Mouse (Mus musculus) forebrain, embryonic 11.5 days (tissue): Measurements from ENCODE around the gene Ddt. TPM values are rescaled to one million over a fixed set of nuclear protein-coding genes. Genes with fewer than 3 reads are reported as not detected.

Experiments
- ATAC-seq: fragments of 200-750 bp; cut with Nextera tagmentation; replicated peaks from 2 replicates; pipeline ENCODE4 v1.8.0; 2017; ENCODE audit warnings: moderate TSS enrichment; ENCODE audit not compliant: low FRiP score
- DNase-seq: peaks from one replicate; pipeline ENCODE4 v3.0.0-alpha.2; 2017; ENCODE audit warnings: low spot score
- H3K27ac ChIP-seq: fragments of 300-500 bp; sonication (generic); 2 replicates; pipeline ENCODE4 v1.5.1; 2014; ENCODE audit warnings: low read depth, low read length
- H3K27me3 ChIP-seq: fragments of 300-500 bp; sonication (generic); 2 replicates; pipeline ENCODE4 v1.6.1; 2014; ENCODE audit warnings: mild to moderate bottlenecking, low read length, mixed read lengths; ENCODE audit not compliant: control insufficient read depth, insufficient read depth
- H3K36me3 ChIP-seq: fragments of 300-500 bp; sonication (generic); 2 replicates; pipeline ENCODE4 v1.6.1; 2014; ENCODE audit warnings: mild to moderate bottlenecking, low read length, moderate library complexity, mixed read lengths; ENCODE audit not compliant: control insufficient read depth, insufficient read depth
- H3K4me1 ChIP-seq: fragments of 300-500 bp; sonication (generic); replicated peaks from 2 replicates; pipeline ENCODE4 v1.6.1; 2014; ENCODE audit warnings: low read length, mixed read lengths; ENCODE audit not compliant: control insufficient read depth, insufficient read depth
- H3K4me2 ChIP-seq: fragments of 300-500 bp; sonication (generic); 2 replicates; pipeline ENCODE4 v1.6.1; 2014; ENCODE audit warnings: low read depth, mild to moderate bottlenecking, low read length, moderate library complexity, mixed read lengths; ENCODE audit not compliant: severe bottlenecking
- H3K4me3 ChIP-seq: fragments of 300-500 bp; sonication (generic); 2 replicates; pipeline ENCODE4 v1.5.1; 2014; ENCODE audit warnings: low read depth, low read length
- H3K9ac ChIP-seq: fragments of 300-500 bp; sonication (generic); 2 replicates; pipeline ENCODE4 v1.6.1; 2014; ENCODE audit warnings: low read length
- H3K9me3 ChIP-seq: fragments of 300-500 bp; sonication (generic); 2 replicates; pipeline ENCODE4 v1.6.1; 2016; ENCODE audit warnings: low read length, mixed read lengths; ENCODE audit not compliant: control insufficient read depth
- WGBS: fragments of 180-500 bp; shearing (Covaris S2); extraction: QIAGEN DNeasy Blood & Tissue Kit; methylation state at CpG from one replicate; pipeline ENCODE4 v1.1.7; 2014; 5-methylcytosine and 5-hydroxymethylcytosine counted together
- polyA plus RNA-seq: library from polyadenylated mRNA; unstranded; fragments of >200 nt; fragmentation: Nextera tagmentation; extraction: Ambion mirVana; gene quantifications from 2 replicates; pipeline ENCODE4 v1.2.1, GENCODE M21; 2014

The Ddt gene
- polyA plus RNA-seq, 1 experiment from 2014 or later, result 84.3 TPM

DNA sequence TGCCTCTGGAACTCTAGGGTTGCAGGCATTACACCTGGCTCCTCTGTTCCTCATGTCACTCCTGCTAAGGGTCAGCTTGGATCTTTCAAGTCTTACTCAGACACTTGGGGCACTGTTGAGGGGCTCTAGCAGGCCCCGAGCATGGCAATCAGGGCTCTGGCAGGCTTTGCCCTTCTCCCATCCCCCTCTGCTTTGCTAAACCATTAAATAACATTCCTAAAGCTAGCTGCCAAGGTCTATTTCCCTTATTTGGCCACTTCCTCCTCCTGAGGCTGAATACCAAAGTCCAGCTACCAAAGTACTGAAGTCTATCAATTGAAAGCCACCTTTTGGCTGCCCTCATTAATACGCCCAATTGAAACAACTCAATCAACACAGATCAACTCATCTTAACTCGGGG, 21.7 kb upstream of the Ddt start:
- DNase-seq (no peak), ATAC-seq (no peak)
- H3K27ac ChIP-seq, result no peak overlapping the region

GRCm38 (mm10) chr10:75790773-75791172, 17.6 kb upstream of the Ddt start:
- no peak for ATAC-seq
- Histone ChIP-seq H3K27me3 (no peaks in the 10 kb centered on the region), H3K27ac (no peak overlapping the region), H3K36me3 (no peaks in the 10 kb centered on the region), H3K4me1 (no peaks in the 10 kb centered on the region), H3K9me3 (no peaks in the 10 kb centered on the region), H3K4me3 (no peak overlapping the region), H3K4me2 (no peak overlapping the region), H3K9ac (no peak overlapping the region)
- 28% methylated on average over 7 of the region's 7 CpGs for WGBS
- DNase-seq, result no peak

More for the DNA sequence above, 21.7 kb upstream of the Ddt start:
- H3K9me3 ChIP-seq, result no peaks in the 10 kb centered on the region
- no peaks in the 10 kb centered on the region; the same call in 1 of the 2 replicates for H3K4me1 ChIP-seq
- H3K27me3 ChIP-seq, result no peaks in the 10 kb centered on the region
- no peak overlapping the region for H3K4me3 ChIP-seq
- H3K36me3 ChIP-seq, result no peaks in the 10 kb centered on the region
- H3K4me2 ChIP-seq, result no peak overlapping the region
- H3K9ac ChIP-seq, result no peak overlapping the region
- 29% methylated on average over 3 of the region's 3 CpGs for WGBS

DNA sequence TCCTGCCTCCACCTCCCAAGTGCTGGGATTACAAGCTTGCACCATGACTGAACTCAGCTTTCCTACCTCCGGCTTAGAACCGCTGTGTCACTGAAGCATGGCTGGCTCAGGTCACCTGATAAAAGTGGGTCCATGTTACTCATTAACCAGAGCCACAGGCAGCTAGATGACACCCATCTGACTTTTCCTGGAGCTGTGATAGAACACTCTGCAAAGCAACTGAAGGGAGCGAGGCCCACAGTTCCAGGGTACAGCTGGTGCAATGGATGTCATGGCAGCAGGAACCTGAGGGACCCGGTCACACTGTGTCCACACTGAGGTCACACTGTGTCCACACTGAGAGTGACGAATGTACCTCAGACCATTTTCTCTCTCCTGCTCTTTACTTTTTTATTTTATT, 16.6 kb upstream of the Ddt start:
- Histone ChIP-seq H3K27ac (no peak overlapping the region), H3K9me3 (no peaks in the 10 kb centered on the region), H3K36me3 (no peaks in the 10 kb centered on the region), H3K27me3 (no peaks in the 10 kb centered on the region), H3K4me1 (no peaks in the 10 kb centered on the region), H3K4me3 (no peak overlapping the region), H3K4me2 (no peak overlapping the region), H3K9ac (no peak overlapping the region)
- ATAC-seq (no peak), DNase-seq (no peak)
- 95% methylated on average over 5 of the region's 5 CpGs for WGBS

GRCm38 (mm10) chr10:75789081-75789735, 16.0 kb upstream of the Ddt start:
- H3K27me3 ChIP-seq, result no peaks in the 10 kb centered on the region
- WGBS, result 80% methylated on average over 6 of the region's 6 CpGs
- ATAC-seq, result no peak

GRCm38 (mm10) chr10:75788277-75788676, 15.1 kb upstream of the Ddt start:
- Histone ChIP-seq H3K27me3 (no peaks in the 10 kb centered on the region), H3K4me3 (no peak overlapping the region), H3K9ac (no peak overlapping the region), H3K4me2 (no peak overlapping the region), H3K9me3 (no peaks in the 10 kb centered on the region), H3K27ac (no peak overlapping the region), H3K36me3 (no peaks in the 10 kb centered on the region), H3K4me1 (no peaks in the 10 kb centered on the region)
- ATAC-seq (no peak), DNase-seq (no peak)
- 93% methylated on average over 8 of the region's 8 CpGs for WGBS

More at GRCm38 (mm10) chr10:75789081-75789735, 16.0 kb upstream of the Ddt start:
- Histone ChIP-seq H3K4me1 (no peaks in the 10 kb centered on the region), H3K9me3 (no peaks in the 10 kb centered on the region), H3K4me3 (no peak overlapping the region), H3K36me3 (no peaks in the 10 kb centered on the region), H3K9ac (no peak overlapping the region), H3K27ac (no peak overlapping the region), H3K4me2 (no peak overlapping the region)
- DNase-seq, result no peak

DNA sequence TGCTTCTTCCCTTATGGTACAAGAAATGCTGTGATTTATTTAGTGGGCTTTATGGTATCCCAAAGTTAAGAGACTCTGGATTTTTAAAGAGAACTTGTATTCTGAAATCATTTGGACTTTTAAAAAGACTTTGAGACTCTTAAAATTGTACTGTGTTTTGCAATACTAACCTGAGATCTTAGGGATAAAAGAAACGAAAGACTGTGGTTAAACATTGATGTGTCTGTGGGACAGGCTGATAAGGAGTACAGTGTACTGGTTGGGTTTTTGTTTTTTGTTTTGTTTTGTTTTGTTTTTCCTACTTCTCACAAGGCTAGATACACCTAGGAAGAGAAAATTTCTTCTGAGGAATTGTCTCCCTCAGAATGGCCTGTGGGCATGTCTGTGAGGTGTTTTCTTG, 12.2 kb upstream of the Ddt start:
- Histone ChIP-seq H3K4me3 (no peak overlapping the region), H3K9me3 (no peaks in the 10 kb centered on the region), H3K27ac (no peak overlapping the region), H3K4me1 (peaks cover 5% of the 10 kb centered on the region; the same call in 1 of the 2 replicates), H3K9ac (no peak overlapping the region), H3K36me3 (no peaks in the 10 kb centered on the region), H3K27me3 (no peaks in the 10 kb centered on the region; the same call in 1 of the 2 replicates), H3K4me2 (no peak overlapping the region)
- DNase-seq (no peak), ATAC-seq (no peak)
- 72% methylated on average over 1 of the region's 1 CpGs for WGBS

DNA sequence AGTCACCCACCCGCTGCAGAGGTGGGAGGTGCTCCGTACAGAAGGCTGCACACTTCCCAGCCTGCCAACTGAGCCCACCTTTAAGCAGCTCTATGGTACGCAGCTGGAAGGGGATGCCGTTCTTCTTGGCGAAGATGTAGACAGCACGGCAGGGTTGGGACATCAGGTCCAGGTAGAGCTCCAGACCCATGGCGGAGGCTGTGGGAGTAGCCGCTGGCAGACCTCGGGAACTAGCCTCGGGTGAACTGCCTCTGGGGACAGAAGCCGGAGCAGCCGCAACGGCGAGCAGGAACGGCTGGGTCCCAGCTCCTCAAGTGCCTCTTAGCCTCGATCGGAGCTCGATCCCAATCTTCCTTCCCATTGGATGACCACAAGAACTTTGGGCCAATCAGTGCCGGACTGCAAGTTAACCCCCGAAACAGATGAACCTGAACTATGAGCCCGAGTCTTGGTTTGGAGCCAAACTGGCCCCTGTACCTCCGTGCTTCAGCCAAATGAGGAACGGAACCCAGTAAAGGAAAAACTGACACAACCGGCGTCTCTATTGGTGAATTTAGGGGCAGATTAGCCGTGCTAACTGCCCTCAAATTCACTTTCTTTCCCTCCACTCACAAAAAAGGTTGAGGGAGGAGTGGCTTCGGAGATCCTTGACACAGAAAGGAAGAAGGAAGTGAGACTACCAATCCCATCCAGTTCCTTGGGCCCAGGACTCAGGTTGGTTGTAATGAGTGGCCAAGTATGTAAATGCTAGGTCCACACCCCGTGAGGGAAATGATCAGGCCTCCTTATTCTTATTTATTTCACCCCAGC, 7.8 kb upstream of the Ddt start, which contains the start of the genes Gm20441 and Gstt3:
Gene Gm20441, minus strand, starts transcription at position 186 of the 810 bp plus-strand sequence.
Gene Gstt3, minus strand, starts transcription at position 646 of the 810 bp plus-strand sequence.
- Histone ChIP-seq H3K9ac (peak within 1 kb of the TSS; percentile 45), H3K4me1 (peaks cover 10% of the 10 kb centered on the region; the same call in 1 of the 2 replicates), H3K9me3 (no peaks in the 10 kb centered on the region), H3K4me2 (peak within 1 kb of the TSS; percentile 97), H3K36me3 (no peaks in the 10 kb centered on the region), H3K27me3 (peaks cover 6% of the 10 kb centered on the region), H3K4me3 (peak within 1 kb of the TSS; percentile 35), H3K27ac (no peak within 1 kb of the TSS)
- under 1% methylated on average over 28 of the region's 28 CpGs for WGBS
- peak; percentile 69 for DNase-seq
- peak; percentile 55; the same call in 1 of the 2 replicates for ATAC-seq

DNA sequence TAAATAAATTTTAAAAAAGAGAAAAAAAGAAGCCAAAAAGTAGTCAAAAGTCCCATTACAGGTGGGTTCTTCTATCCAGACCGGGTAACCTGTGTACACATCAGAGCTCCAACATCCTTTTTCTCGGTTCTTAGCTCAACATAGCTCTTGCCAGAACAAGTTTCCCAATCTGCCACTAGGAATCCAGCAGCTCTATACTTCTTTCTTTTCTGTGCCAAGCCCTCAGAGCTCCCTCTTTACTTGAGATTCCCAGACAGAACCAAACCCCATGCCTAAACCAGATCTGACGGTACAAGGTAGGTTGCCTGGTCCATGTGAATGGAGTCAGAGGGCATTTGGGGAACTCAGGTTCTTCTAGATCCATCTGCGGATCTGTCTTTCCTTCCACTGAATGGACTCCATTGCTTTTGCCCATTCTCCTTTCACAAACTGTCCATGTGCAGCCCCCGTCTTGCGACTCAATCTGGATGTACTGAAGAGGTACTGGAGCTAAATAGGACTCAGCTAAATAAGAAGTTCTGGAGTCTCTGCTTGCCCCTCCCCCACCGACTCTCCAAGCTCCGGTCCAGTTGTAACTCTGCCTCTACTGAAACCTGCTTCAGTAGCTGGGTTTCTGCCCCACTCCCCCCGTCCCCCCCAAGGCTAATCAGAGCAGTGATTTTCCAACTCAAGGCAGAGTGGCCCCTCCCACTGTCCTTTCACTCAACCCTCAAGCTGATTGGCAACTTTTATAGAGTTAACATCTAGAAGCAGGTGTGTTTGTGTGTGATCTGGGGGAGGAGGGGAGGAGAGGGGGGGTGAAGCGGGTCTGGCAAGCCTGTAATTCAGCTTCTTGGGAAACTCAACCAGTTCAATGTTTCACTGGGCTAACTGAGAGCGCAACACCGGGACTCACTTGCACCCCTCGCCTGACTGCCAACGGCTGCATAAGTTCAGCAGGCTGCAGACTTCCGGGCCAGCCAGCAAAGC, 6.3 kb upstream of the Ddt start:
- DNase-seq (no peak), ATAC-seq (no peak)
- no peak overlapping the region for H3K4me2 ChIP-seq
- no peaks in the 10 kb centered on the region for H3K36me3 ChIP-seq
- H3K27me3 ChIP-seq, result peaks cover 6% of the 10 kb centered on the region
- H3K9ac ChIP-seq, result no peak overlapping the region
- 38% methylated on average over 15 of the region's 15 CpGs for WGBS
- peaks cover 10% of the 10 kb centered on the region; the same call in 1 of the 2 replicates for H3K4me1 ChIP-seq
- no peak overlapping the region for H3K4me3 ChIP-seq
- no peaks in the 10 kb centered on the region for H3K9me3 ChIP-seq
- H3K27ac ChIP-seq, result no peak overlapping the region
